Mouse (Mus musculus) heart, adult 2 months (tissue): Measurements from ENCODE around the gene Frmd8.
A peak's percentile ranks its signal among the peaks of the same experiment; 100 is the strongest.

Source experiments
- CTCF ChIP-seq: fragments of 200-600 bp; IDR thresholded peaks from 2 replicates; pipeline ENCODE4 v1.8.1; 2022; ENCODE audit warnings: antibody characterized with exemption, mild to moderate bottlenecking, moderate library complexity
- EP300 ChIP-seq: fragments of 200-500 bp; IDR thresholded peaks from 2 replicates; pipeline ENCODE4 v1.6.1; 2011; ENCODE audit warnings: low read depth, low read length, control low read depth; ENCODE audit not compliant: insufficient read depth
- POLR2A ChIP-seq: fragments of 200-500 bp; IDR thresholded peaks from 2 replicates; pipeline ENCODE4 v1.6.1; 2011; ENCODE audit warnings: mild to moderate bottlenecking, low read depth, low read length, control low read depth; ENCODE audit not compliant: insufficient read depth

DNA sequence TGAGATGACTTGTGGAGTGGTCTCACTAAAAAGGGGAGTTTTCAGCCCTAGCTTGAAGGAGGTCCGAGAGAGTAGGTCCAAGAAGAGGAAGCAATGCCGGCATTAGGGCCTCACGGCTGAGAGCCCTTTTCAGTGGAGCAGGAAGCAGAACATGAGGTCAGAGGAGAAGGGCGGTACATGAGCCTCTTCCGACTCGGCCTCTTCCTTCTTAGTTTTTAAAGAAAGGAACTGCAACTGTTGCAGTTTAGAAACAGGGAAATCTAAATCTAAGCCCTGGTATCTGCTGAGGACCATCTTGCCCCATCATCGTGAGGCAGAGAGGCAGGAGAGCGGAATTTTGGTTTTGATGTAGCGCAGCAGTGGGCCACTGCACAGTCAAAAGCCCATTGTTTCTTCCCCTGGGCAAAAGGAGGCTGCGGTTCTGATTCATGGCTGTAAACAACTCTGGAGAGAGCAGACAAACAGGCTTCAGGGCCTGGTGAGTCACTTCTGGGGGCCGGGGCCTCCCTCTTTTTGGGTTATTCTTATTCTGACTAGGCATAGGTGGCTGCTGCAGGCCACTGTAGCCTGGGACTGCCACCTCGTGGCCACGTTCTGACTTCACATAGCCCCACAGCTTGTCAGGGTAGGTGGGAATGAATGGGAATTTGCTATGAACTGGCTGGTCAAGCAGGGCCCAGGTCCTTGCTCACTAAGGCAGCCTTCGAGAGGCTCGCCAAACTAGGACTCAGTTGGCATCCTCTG, 2.7 kb upstream of the Frmd8 start, which contains the start of gene Slc25a45:
- TF ChIP-seq CTCF: peak; percentile 89
- TF ChIP-seq EP300: peak; percentile 69; the same call in 1 of the 2 replicates
- peak; percentile 53; the same call in 1 of the 2 replicates for TF ChIP-seq POLR2A
